Mouse (Mus musculus): ENCODE results near the gene Yes1.

DNA sequence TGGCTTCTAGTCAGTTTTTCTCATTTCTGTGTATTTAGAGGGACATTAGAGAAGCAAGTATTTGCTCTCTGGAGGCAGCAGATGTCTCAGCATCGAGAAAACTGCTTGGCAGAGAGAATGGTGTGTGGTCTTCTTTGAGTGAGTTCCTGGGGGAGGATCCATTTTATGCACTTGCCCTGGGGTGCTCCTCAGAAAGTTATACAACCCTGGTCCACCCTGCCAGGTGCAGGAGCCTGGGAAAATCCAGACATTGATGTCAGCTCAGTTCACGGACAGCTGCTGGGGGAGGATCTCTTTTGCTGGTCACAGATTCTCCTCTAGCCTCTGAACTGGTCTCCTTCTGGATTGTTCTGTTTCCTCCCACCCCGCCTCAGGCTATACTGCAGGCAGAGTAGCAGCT is 110.3 kb downstream of the Yes1 start:
- TF ChIP-seq CTCF (IDR thresholded peaks at IDR 0.05; ENCODE audit: insufficient read depth, low read length) (no peak), POLR2A (IDR thresholded peaks at IDR 0.05; ENCODE audit: borderline replicate concordance, extremely low read depth, low read depth, low read length) (no peak)

All from lung, adult 2 months (tissue).